Mouse (Mus musculus) stomach, embryonic 15.5 days (tissue): ENCODE results near the gene Clasp1. TPM values are rescaled to one million over a fixed set of nuclear protein-coding genes. Genes with fewer than 3 reads are reported as not detected.

ENCODE experiments used
- ATAC-seq: fragments of 200-750 bp; cut with Nextera tagmentation; 2 replicates; pipeline ENCODE4 v1.8.0; 2017; ENCODE audit warnings: low read depth, moderate number of reproducible peaks, moderate TSS enrichment; ENCODE audit not compliant: insufficient read depth, low FRiP score
- H3K27ac ChIP-seq: fragments of 300-500 bp; sonication (generic); 2 replicates; pipeline ENCODE4 v1.5.1; 2015; ENCODE audit warnings: mild to moderate bottlenecking, inconsistent platforms
- H3K27me3 ChIP-seq: fragments of 300-500 bp; sonication (generic); replicated peaks from 2 replicates; pipeline ENCODE4 v1.6.1; 2015; ENCODE audit warnings: inconsistent platforms
- H3K36me3 ChIP-seq: fragments of 300-500 bp; sonication (generic); 2 replicates; pipeline ENCODE4 v1.6.1; 2015; ENCODE audit warnings: inconsistent platforms
- H3K4me1 ChIP-seq: fragments of 300-500 bp; sonication (generic); 2 replicates; pipeline ENCODE4 v1.6.1; 2015; ENCODE audit warnings: inconsistent platforms
- H3K4me2 ChIP-seq: fragments of 300-500 bp; sonication (generic); 2 replicates; pipeline ENCODE4 v1.6.1; 2015; ENCODE audit warnings: mild to moderate bottlenecking, inconsistent platforms
- H3K4me3 ChIP-seq: fragments of 300-500 bp; sonication (generic); replicated peaks from 2 replicates; pipeline ENCODE4 v1.5.1; 2015; ENCODE audit warnings: inconsistent platforms
- H3K9ac ChIP-seq: fragments of 300-500 bp; sonication (generic); 2 replicates; pipeline ENCODE4 v1.6.1; 2015; ENCODE audit warnings: inconsistent platforms
- H3K9me3 ChIP-seq: fragments of 300-500 bp; sonication (generic); 2 replicates; pipeline ENCODE4 v1.6.1; 2016; ENCODE audit warnings: inconsistent platforms
- WGBS: fragments of 180-500 bp; shearing (Covaris S2); methylation state at CpG from one replicate; pipeline ENCODE4 v1.1.7; 2015; 5-methylcytosine and 5-hydroxymethylcytosine counted together
- polyA plus RNA-seq: library from polyadenylated mRNA; unstranded; fragments of >200 nt; fragmentation: Nextera tagmentation; extraction: Ambion mirVana; gene quantifications from 2 replicates; pipeline ENCODE4 v1.2.1, GENCODE M21; 2015

Clasp1 gene
- polyA plus RNA-seq, 1 experiment from 2014 or later, result 38.7 TPM

- no peak overlapping the region for H3K27ac ChIP-seq
- H3K27me3 ChIP-seq, result no peaks in the 10 kb centered on the region
- no peak overlapping the region for H3K4me3 ChIP-seq
- no peak overlapping the region for H3K4me2 ChIP-seq
- WGBS, result 83% methylated on average over 4 of the region's 4 CpGs
- H3K4me1 ChIP-seq, result no peaks in the 10 kb centered on the region
- no peaks in the 10 kb centered on the region for H3K36me3 ChIP-seq
- H3K9ac ChIP-seq, result no peak overlapping the region
- no peak for ATAC-seq
- no peaks in the 10 kb centered on the region for H3K9me3 ChIP-seq
Observed at GRCm38 (mm10) chr1:118409249-118409648, 20.4 kb downstream of the Clasp1 start.

GRCm38 (mm10) chr1:118410824-118411223, 22.0 kb downstream of the Clasp1 start:
- no peak for ATAC-seq
- Histone ChIP-seq H3K4me1 (no peaks in the 10 kb centered on the region), H3K27me3 (no peaks in the 10 kb centered on the region), H3K4me2 (no peak overlapping the region), H3K4me3 (no peak overlapping the region), H3K27ac (no peak overlapping the region), H3K9ac (no peak overlapping the region), H3K9me3 (no peaks in the 10 kb centered on the region), H3K36me3 (no peaks in the 10 kb centered on the region)
- 79% methylated on average over 5 of the region's 5 CpGs for WGBS

GRCm38 (mm10) chr1:118413169-118413568, 24.3 kb downstream of the Clasp1 start:
- 80% methylated on average over 2 of the region's 2 CpGs for WGBS
- no peaks in the 10 kb centered on the region for H3K36me3 ChIP-seq
- H3K9me3 ChIP-seq, result no peaks in the 10 kb centered on the region
- no peak overlapping the region for H3K9ac ChIP-seq
- no peaks in the 10 kb centered on the region for H3K27me3 ChIP-seq
- no peak for ATAC-seq
- H3K4me3 ChIP-seq, result no peak overlapping the region
- no peaks in the 10 kb centered on the region for H3K4me1 ChIP-seq
- no peak overlapping the region for H3K4me2 ChIP-seq
- no peak overlapping the region for H3K27ac ChIP-seq

- Histone ChIP-seq H3K27me3 (no peaks in the 10 kb centered on the region), H3K4me2 (no peak overlapping the region), H3K36me3 (peaks cover 14% of the 10 kb centered on the region; the same call in 1 of the 2 replicates), H3K9ac (no peak overlapping the region), H3K27ac (no peak overlapping the region), H3K4me1 (no peaks in the 10 kb centered on the region), H3K9me3 (no peaks in the 10 kb centered on the region), H3K4me3 (no peak overlapping the region)
- 91% methylated on average over 9 of the region's 9 CpGs for WGBS
- peak; percentile 36; the same call in 1 of the 2 replicates for ATAC-seq
Observed at GRCm38 (mm10) chr1:118417047-118417730, 28.3 kb downstream of the Clasp1 start.

GRCm38 (mm10) chr1:118419399-118419798, 30.5 kb downstream of the Clasp1 start:
- Histone ChIP-seq H3K4me1 (no peaks in the 10 kb centered on the region), H3K9me3 (no peaks in the 10 kb centered on the region), H3K27me3 (no peaks in the 10 kb centered on the region), H3K4me3 (no peak overlapping the region), H3K4me2 (no peak overlapping the region), H3K9ac (no peak overlapping the region), H3K27ac (no peak overlapping the region), H3K36me3 (peaks cover 24% of the 10 kb centered on the region)
- whole genome bisulfite sequencing, result 91% methylated on average over 8 of the region's 8 CpGs
- ATAC-seq, result no peak

- H3K9me3 ChIP-seq, result no peaks in the 10 kb centered on the region
- no peak overlapping the region for H3K27ac ChIP-seq
- H3K36me3 ChIP-seq, result peaks cover 24% of the 10 kb centered on the region
- WGBS, result 67% methylated on average over 3 of the region's 3 CpGs
- ATAC-seq, result no peak
- H3K4me1 ChIP-seq, result no peaks in the 10 kb centered on the region
- no peak overlapping the region for H3K9ac ChIP-seq
- no peaks in the 10 kb centered on the region for H3K27me3 ChIP-seq
- H3K4me3 ChIP-seq, result no peak overlapping the region
- no peak overlapping the region for H3K4me2 ChIP-seq
Observed at GRCm38 (mm10) chr1:118421149-118421548, 32.3 kb downstream of the Clasp1 start.

GRCm38 (mm10) chr1:118422812-118423211, 34.0 kb downstream of the Clasp1 start:
- WGBS, result 84% methylated on average over 6 of the region's 6 CpGs
- H3K9ac ChIP-seq, result no peak overlapping the region
- no peak overlapping the region for H3K4me2 ChIP-seq
- ATAC-seq, result no peak
- no peak overlapping the region for H3K27ac ChIP-seq
- no peaks in the 10 kb centered on the region for H3K27me3 ChIP-seq
- H3K4me1 ChIP-seq, result no peaks in the 10 kb centered on the region
- H3K36me3 ChIP-seq, result peaks cover 24% of the 10 kb centered on the region
- H3K9me3 ChIP-seq, result no peaks in the 10 kb centered on the region
- H3K4me3 ChIP-seq, result no peak overlapping the region

- no peak overlapping the region for H3K27ac ChIP-seq
- peaks cover 15% of the 10 kb centered on the region for H3K36me3 ChIP-seq
- H3K27me3 ChIP-seq, result no peaks in the 10 kb centered on the region
- no peaks in the 10 kb centered on the region for H3K4me1 ChIP-seq
- H3K4me3 ChIP-seq, result no peak overlapping the region
- H3K4me2 ChIP-seq, result no peak overlapping the region
- no peak for ATAC-seq
- H3K9me3 ChIP-seq, result no peaks in the 10 kb centered on the region
- no peak overlapping the region for H3K9ac ChIP-seq
- 89% methylated on average over 2 of the region's 2 CpGs for WGBS
Observed at GRCm38 (mm10) chr1:118425982-118426381, 37.1 kb downstream of the Clasp1 start.

GRCm38 (mm10) chr1:118428354-118429084, 39.7 kb downstream of the Clasp1 start:
- Histone ChIP-seq H3K4me1 (no peaks in the 10 kb centered on the region), H3K9me3 (no peaks in the 10 kb centered on the region), H3K9ac (no peak overlapping the region), H3K4me3 (no peak overlapping the region), H3K4me2 (no peak overlapping the region), H3K36me3 (peaks cover under 1% of the 10 kb centered on the region; the same call in 1 of the 2 replicates), H3K27ac (no peak overlapping the region), H3K27me3 (no peaks in the 10 kb centered on the region)
- WGBS, result 68% methylated on average over 6 of the region's 6 CpGs
- no peak for ATAC-seq

- H3K4me1 ChIP-seq, result no peaks in the 10 kb centered on the region
- no peak overlapping the region for H3K9ac ChIP-seq
- 84% methylated on average over 4 of the region's 4 CpGs for WGBS
- no peak for ATAC-seq
- no peaks in the 10 kb centered on the region for H3K36me3 ChIP-seq
- no peak overlapping the region for H3K27ac ChIP-seq
- no peaks in the 10 kb centered on the region for H3K27me3 ChIP-seq
- no peak overlapping the region for H3K4me2 ChIP-seq
- H3K9me3 ChIP-seq, result no peaks in the 10 kb centered on the region
- H3K4me3 ChIP-seq, result no peak overlapping the region
Observed at GRCm38 (mm10) chr1:118431548-118431947, 42.7 kb downstream of the Clasp1 start.

GRCm38 (mm10) chr1:118435001-118435473, 46.2 kb downstream of the Clasp1 start:
- Histone ChIP-seq H3K4me1 (no peaks in the 10 kb centered on the region), H3K4me3 (no peak overlapping the region), H3K27me3 (no peaks in the 10 kb centered on the region), H3K4me2 (no peak overlapping the region), H3K36me3 (no peaks in the 10 kb centered on the region), H3K27ac (no peak overlapping the region), H3K9me3 (no peaks in the 10 kb centered on the region), H3K9ac (no peak overlapping the region)
- ATAC-seq, result no peak
- WGBS, result 51% methylated on average over 10 of the region's 10 CpGs

- Histone ChIP-seq H3K27ac (no peak overlapping the region), H3K4me2 (no peak overlapping the region), H3K9me3 (no peaks in the 10 kb centered on the region), H3K4me3 (no peak overlapping the region), H3K4me1 (no peaks in the 10 kb centered on the region), H3K9ac (no peak overlapping the region), H3K36me3 (no peaks in the 10 kb centered on the region), H3K27me3 (no peaks in the 10 kb centered on the region)
- ATAC-seq, result no peak
- 95% methylated on average over 4 of the region's 4 CpGs for WGBS
Observed at GRCm38 (mm10) chr1:118437856-118438255, 49.0 kb downstream of the Clasp1 start.
